Mouse (Mus musculus) cerebellum, adult 2 months (tissue): ENCODE results near the gene Catsperg2. TPM values are rescaled to one million over a fixed set of nuclear protein-coding genes. Genes with fewer than 3 reads are reported as not detected.
"Not testable (repeated sequence)": the region's sequence is repeated elsewhere in the genome, so short reads cannot be mapped to it uniquely, and the experiment has no call there.

Experiments
- DNase-seq, 2 experiments: peaks; one replicate each; pipeline ENCODE4 v3.0.0; 2021
- H3K27ac ChIP-seq: fragments of 200-500 bp; 2 replicates; pipeline ENCODE4 v1.5.1; 2012; ENCODE audit warnings: low read length, control low read depth, inconsistent platforms; ENCODE audit not compliant: insufficient read depth
- H3K27me3 ChIP-seq: fragments of 200-500 bp; 2 replicates; pipeline ENCODE4 v1.6.1; 2012; ENCODE audit warnings: inconsistent platforms, mild to moderate bottlenecking, low read length, moderate library complexity; ENCODE audit not compliant: control insufficient read depth, insufficient read depth
- H3K4me1 ChIP-seq: fragments of 200-500 bp; 2 replicates; pipeline ENCODE4 v1.6.1; 2011; ENCODE audit warnings: low read length; ENCODE audit not compliant: control insufficient read depth, insufficient read depth
- H3K4me3 ChIP-seq: fragments of 200-500 bp; replicated peaks from 2 replicates; pipeline ENCODE3; 2011; ENCODE audit warnings: mild to moderate bottlenecking, low read depth, low read length, control low read depth; ENCODE audit not compliant: insufficient read depth
- CTCF ChIP-seq: fragments of 200-500 bp; IDR thresholded peaks from 2 replicates; pipeline ENCODE4 v1.5.1; 2011; ENCODE audit warnings: low read depth, mild to moderate bottlenecking, control low read depth, low read length, moderate library complexity, borderline replicate concordance; ENCODE audit not compliant: insufficient read depth
- POLR2A ChIP-seq: fragments of 200-500 bp; IDR thresholded peaks from 2 replicates; pipeline ENCODE4 v1.6.1; 2011; ENCODE audit warnings: low read length, control low read depth, borderline replicate concordance; ENCODE audit not compliant: insufficient read depth
- WGBS: fragments of 180-500 bp; shearing (Covaris S2); methylation state at CpG from one replicate; pipeline ENCODE4 v1.1.7; 2018; 5-methylcytosine and 5-hydroxymethylcytosine counted together
- polyA plus RNA-seq: library from polyadenylated mRNA; depleted of rRNA; stranded (reverse); fragments of >200 nt; gene quantifications from 2 replicates; pipeline ENCODE4 v1.2.3, GENCODE M21; 2012; rRNA removed

Catsperg2 gene
- polyA plus RNA-seq, 1 experiment: not detected

- TF ChIP-seq POLR2A (no peak), CTCF (no peak)
- DNase-seq: no peak
- Histone ChIP-seq H3K4me1 (no peaks in the 10 kb centered on the region), H3K27me3 (no peaks in the 10 kb centered on the region), H3K4me3 (no peak overlapping the region), H3K27ac (no peak overlapping the region)
- 70% methylated on average over 5 of the region's 5 CpGs for WGBS
Observed at GRCm38 (mm10) chr7:29760476-29760875, 33.6 kb upstream of the Catsperg2 start.

DNA sequence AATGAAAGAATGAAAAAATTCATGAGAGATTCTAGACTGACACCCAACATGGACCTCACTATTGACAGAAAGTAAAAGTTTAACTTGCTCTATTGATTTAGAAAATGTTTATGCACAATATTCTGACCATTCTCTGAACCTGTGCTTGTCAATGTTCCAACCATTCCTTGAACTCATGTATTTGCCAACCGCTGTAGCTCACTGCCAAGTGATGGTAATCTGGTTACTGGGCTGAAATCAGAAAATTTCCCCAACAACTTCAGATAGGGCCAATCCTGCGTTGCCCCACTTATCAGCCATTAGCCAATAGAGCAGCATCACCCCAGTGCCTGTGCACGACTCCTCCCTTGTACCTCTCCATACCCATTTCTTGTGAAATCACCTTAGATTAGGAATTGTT is 15.4 kb upstream of the Catsperg2 start:
- Histone ChIP-seq H3K27me3 (no peaks in the 10 kb centered on the region; the same call in 1 of the 2 replicates), H3K27ac (no peak overlapping the region), H3K4me1 (no peaks in the 10 kb centered on the region), H3K4me3 (no peak overlapping the region)
- DNase-seq: no peak
- TF ChIP-seq POLR2A (no peak), CTCF (no peak)
- 73% methylated on average over 3 of the region's 3 CpGs for WGBS

DNA sequence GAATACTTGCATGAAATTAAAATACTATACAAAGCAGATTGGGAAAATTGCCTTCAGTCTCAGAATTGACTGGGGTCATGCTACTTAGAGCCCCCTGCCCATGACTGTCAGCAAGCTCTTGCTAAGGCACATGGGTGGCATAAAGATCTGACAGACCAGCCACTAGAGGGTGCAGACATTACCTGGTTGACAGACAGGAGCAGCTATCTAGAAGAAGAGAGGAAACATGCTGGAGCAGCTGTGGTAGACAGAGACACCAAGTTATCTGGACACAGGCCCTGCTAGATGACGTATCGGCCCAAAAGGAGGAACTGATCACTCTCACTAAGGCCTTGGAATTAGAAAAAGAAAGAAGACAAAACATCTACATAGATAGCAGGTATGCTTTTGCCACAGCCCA is 1.2 kb upstream of the Catsperg2 start:
- 79% methylated on average over 2 of the region's 2 CpGs for WGBS

DNA sequence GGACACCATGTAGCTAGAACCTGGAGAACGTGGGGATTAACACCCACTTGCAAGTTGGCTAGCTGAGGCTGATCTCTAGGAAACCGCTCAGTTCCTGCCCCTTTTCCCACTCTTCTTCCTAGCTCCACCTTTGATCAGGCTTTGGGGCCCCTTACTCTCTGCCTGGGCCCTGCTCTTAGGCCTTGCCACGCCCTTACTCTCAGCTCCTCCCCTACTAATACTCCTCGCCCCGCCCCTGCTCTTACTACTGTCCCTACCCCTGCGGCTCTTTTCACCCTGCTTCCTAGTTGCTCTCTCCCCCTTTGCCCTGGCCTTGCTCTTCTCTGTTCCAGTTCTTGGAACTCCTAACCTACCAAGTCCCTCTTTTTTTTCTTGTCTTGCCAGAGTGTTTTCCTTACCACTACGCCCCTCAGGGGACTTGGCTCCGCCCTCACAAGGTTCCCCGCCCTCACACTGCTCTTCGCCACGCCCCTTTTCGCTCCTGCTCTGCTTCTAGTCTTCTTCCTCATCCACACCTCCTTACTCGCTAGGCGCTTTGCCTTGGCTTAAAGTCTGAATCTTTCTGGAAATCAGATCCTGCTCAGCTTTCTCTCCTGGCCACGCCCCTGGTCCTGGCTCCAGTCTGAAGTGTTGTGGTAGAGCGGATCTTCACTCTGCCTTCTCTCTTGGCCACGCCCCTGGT is 1.2 kb downstream of the Catsperg2 start:
- not testable (repeated sequence) for H3K4me3 ChIP-seq, H3K27me3 ChIP-seq, H3K4me1 ChIP-seq, H3K27ac ChIP-seq, DNase-seq
- 34% methylated on average over 16 of the region's 17 CpGs for WGBS

More for the DNA sequence above, 1.2 kb upstream of the Catsperg2 start:
- DNase-seq: no peak
- Histone ChIP-seq H3K27ac (no peak overlapping the region), H3K4me3 (no peak overlapping the region), H3K4me1 (no peaks in the 10 kb centered on the region), H3K27me3 (no peaks in the 10 kb centered on the region; the same call in 1 of the 2 replicates)
- TF ChIP-seq CTCF (no peak), POLR2A (no peak)

GRCm38 (mm10) chr7:29708891-29709290 is 17.9 kb downstream of the Catsperg2 start:
- not testable (repeated sequence) for H3K27me3 ChIP-seq, DNase-seq, H3K4me3 ChIP-seq, H3K27ac ChIP-seq, H3K4me1 ChIP-seq
- WGBS: 90% methylated on average over 2 of the region's 2 CpGs

DNA sequence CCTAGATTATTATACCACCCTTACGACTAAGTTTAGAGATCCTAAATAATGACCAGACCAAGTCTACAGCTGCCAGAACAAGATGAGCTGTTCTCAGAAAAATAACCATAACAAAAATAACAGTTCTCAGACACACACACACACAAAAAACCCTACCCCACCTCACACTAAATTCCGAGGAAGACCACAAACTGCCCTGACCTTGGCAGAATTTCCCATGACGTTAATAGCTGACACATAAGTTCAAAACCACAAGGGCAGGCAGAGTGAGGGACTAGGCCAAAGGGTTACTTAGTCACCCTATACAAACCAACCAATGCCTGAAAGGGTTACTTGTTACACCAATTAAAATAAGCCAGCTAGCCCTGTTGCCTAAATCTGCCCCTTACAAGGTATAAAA is 31.6 kb downstream of the Catsperg2 start:
- DNase-seq, H3K4me1 ChIP-seq, H3K27ac ChIP-seq, H3K27me3 ChIP-seq, H3K4me3 ChIP-seq: not testable (repeated sequence)
- WGBS: 88% methylated on average over 3 of the region's 3 CpGs

DNA sequence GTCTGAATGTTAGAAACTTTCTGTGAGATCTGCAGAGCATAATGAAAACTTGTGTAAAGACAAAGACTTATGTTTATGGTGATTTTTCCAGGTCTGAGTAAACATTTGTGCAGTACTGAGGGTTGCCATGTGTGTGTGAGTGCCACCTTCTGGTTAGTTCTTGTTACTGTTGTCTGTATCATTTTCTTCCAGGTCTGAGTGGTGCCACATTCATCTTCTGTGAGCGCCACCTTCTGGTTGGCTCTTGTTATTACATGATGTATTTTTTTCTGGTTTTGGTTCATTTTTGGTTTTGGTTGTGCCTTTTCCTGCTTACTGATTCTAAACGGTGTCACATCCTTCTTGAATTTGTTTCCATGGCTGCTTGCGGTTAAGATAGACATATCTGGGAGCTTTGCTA is 45.0 kb downstream of the Catsperg2 start:
- Histone ChIP-seq H3K4me3 (no peak overlapping the region), H3K27ac (no peak overlapping the region), H3K4me1 (no peaks in the 10 kb centered on the region), H3K27me3 (no peaks in the 10 kb centered on the region)
- WGBS: 67% methylated on average over 3 of the region's 3 CpGs
- no peak for DNase-seq
- no peak for TF ChIP-seq POLR2A
- TF ChIP-seq CTCF: no peak

Other genes starting within 250 kb of the Catsperg2 start
- 63.3 and 74.7 TPM in 2 replicates for gene Sipa1l3, start 208.4 kb downstream of the Catsperg2 start, polyA plus RNA-seq
- gene Zfp84, start 41.5 kb upstream of the Catsperg2 start, polyA plus RNA-seq: 11.1 and 12.3 TPM in 2 replicates
- 9.8 and 10.4 TPM in 2 replicates for gene Zfp30, start 57.0 kb upstream of the Catsperg2 start, polyA plus RNA-seq
- 10.7 and 11.1 TPM in 2 replicates for gene Zfp790, start 89.1 kb upstream of the Catsperg2 start, polyA plus RNA-seq
- 10.6 and 10.8 TPM in 2 replicates for gene Zfp940, start 126.6 kb upstream of the Catsperg2 start, polyA plus RNA-seq
- gene Zfp420, start 132.9 kb upstream of the Catsperg2 start, polyA plus RNA-seq: 12.7 and 13.6 TPM in 2 replicates
- gene Zfp27, start 179.5 kb upstream of the Catsperg2 start, polyA plus RNA-seq: 13.7 and 14.4 TPM in 2 replicates
- 13.4 and 14.0 TPM in 2 replicates for gene Zfp383, start 181.2 kb upstream of the Catsperg2 start, polyA plus RNA-seq
- 15.4 and 17.3 TPM in 2 replicates for gene Zfp74, start 227.1 kb upstream of the Catsperg2 start, polyA plus RNA-seq